Mouse (Mus musculus) urinary bladder, postnatal 25 days (tissue): ENCODE data around the gene Ttll8.
A peak's percentile ranks its signal among the peaks of the same experiment; 100 is the strongest.

ENCODE experiments used
- DNase-seq: peaks from one replicate; pipeline ENCODE4 v3.0.0; 2022; ENCODE audit warnings: low spot score

Gene Ttll8

DNA sequence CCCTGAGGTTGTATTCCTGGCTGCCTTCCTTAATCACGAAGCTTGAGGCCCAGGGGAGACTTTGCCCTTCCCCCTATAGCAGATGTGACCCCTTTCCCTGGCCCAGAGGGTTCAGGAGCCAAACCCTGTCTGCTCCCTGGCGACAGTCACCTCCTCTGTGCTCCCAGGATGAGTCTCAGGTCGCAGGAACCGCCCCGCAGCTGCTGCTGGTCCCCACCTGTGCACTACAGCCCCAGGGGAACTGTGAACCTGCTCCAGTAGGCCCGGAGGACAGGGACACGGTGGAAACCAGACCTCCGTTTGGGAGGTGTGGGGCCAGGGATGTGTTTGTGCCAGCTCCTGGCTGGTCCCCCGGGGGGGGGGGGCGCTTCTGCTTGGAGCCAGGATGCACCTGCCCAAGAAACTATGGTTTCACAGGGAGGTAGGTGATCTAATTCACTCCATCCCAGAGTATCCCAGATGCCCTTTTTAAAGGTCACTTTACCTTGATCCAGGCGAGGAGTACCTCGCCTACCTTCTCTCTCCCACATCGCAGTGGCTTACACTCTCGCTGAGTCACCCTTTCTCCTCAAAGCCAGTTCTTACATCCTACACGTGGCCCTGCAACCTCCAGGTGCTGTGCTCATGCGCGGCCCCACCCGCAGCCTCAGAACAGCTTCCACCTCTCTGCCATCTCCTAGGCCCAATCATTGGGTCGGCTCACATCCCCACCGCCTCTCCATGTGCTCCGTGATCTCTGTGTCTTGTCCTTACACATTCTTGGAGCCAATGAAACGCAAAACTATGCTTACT lies 72.8 kb downstream of the Ttll8 start:
- no peak for DNase-seq

DNA sequence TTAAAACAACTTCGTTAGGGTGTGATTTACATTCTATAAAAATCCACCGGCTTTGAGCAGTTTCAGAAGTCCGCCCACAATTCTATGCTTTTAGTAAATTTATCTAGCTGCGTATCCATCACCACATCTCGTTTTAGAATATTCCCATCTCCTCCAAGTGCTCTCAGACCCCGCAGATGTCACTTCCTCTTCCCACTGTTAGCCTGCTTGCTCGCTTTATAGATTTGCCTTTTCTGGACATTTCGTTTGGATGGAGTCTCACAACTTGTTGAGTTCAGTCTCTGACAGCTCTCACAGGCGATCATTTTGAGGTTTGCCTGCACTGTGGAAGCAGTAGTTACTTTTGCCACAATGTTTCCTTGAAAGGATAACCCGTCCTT lies 77.2 kb downstream of the Ttll8 start:
- no peak for DNase-seq

DNA sequence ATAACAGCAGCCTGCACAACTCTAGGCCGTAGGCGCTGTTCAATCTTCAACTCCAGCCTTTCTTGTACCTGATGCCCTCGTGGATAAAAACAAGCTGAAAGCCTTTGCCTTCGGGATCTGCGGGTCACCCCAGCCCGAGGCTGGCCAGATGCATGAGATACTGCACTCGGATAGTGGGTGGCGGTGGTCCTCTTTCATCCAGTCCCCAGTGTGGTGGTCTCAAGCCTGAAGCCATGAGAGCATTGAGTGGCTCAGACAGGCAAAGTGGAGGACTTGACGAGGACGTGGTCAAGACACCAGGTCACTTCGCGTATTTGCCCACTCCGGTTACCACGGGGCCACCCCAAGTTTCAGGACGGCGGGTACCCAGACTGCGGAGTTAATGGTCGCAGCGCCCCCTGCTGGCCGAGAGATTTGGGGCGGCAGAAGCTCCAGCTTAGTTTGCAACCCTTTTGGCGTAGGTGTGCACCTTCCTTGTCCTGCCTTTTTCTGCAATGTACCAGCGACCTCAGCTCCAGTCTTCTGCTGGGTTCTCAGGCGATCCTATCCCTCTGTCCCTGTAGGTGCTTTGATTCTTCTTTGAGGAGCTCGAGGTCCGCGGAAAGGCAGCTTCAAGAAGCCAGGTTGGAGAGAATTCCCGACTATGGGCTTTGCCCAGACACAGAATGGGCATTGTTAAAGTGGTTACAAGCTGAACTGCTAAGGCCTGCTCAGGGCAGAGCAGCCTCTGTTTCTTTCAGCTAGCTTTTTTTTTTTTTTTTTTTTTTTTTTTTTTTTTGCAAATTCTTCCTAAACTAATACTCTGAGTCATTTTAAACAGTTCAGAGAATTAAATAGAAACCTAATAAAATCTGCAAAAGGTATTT lies 77.8 kb downstream of the Ttll8 start:
- peak; percentile 92 for DNase-seq

DNA sequence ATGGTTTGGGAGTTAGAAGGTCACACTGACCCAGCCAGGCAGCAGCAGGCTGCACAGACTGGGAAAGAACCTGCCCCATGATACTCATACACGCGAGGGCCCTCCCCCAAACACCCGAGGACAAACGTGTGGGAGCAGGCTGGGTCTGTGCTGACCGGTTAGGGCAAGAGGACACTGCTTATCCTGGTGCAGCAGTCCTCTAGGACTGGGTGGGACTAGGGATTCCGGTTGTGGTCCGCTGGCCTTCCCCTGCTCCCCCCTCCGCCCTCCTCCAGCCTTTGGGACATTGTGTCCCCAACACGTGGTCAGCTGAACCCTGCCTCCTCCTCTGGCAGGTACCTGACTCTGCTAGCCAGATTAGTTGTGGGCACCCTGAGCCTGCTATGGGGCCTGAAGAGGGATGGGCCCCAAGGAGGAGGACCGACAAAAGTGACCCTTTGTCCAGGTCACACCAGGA lies 78.6 kb downstream of the Ttll8 start:
- DNase-seq: no peak

DNA sequence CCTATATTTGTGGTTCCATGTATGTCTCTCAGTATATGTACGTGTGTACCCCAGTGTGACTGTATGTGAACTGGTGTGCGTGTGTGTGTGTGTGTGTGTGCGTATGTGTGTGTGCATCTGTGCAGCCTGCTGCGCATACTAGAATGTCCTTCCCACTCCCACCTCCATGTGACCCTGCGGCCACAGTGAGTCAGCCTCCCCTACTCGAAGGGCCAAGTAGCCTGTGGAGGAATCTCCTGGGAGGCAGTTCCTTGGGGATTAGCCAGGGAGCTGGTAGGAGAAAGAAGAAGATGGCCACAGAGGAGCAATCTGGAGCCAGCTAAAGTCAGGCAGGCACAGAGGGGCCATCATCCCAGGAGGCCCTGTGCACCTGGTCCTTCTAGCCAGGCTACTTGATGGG lies 79.7 kb downstream of the Ttll8 start:
- DNase-seq: no peak

DNA sequence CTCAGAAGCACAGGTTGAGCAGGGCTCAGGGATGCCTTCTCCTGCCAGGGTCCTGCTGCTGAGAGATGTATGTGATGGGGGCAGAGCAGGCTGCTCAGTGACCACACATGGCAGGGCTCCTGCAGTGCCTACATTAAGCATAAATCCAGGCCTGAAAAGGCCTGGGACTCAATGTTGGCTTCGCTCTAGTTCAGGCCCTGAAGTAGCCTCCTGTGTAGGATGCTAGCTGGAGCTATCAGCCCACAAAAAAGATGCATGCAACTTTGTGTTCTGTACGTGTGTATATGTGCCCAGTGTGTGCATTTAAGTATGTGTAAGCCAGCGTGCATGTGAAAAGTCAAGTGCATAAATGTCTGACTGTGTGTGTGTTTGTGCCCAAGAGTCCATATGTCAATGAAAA lies 80.2 kb downstream of the Ttll8 start:
- no peak for DNase-seq

DNA sequence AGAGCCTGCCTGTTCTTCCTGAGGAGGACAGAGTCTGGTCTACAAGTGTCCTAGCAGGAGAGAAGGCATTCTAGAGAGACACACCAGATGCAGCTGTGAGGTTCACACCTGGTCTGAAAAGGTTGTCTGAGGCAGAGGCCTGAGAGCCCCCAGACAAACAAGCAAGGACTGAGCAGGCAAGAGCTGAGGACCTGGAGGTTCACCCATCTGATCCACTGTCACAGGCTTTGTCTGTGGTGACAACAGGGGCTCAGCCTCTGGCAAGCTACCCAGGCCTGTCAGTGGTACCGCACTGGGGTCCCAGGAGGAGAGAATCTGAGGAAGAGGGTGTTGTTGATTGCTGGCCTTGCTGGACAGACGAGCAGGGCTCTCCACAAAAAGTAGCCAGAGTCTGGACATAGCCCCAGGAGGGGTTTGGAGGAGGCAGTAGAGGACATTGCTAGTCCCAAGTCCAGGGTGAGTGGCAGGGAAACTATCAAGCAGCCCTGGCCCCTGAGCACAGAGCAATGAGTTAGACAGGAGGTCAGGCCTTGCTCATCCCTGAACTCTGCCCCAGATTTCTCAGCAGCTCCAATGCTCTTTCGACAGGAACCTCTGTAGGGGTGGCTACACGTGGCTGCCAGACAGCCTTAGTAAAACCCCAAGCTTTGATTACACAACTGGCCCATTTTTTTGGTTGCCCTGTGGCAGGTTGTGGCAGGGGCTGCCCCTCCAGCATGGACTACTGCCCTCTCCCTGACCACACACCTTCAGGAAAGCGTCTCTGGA lies 83.6 kb downstream of the Ttll8 start:
- DNase-seq: no peak

DNA sequence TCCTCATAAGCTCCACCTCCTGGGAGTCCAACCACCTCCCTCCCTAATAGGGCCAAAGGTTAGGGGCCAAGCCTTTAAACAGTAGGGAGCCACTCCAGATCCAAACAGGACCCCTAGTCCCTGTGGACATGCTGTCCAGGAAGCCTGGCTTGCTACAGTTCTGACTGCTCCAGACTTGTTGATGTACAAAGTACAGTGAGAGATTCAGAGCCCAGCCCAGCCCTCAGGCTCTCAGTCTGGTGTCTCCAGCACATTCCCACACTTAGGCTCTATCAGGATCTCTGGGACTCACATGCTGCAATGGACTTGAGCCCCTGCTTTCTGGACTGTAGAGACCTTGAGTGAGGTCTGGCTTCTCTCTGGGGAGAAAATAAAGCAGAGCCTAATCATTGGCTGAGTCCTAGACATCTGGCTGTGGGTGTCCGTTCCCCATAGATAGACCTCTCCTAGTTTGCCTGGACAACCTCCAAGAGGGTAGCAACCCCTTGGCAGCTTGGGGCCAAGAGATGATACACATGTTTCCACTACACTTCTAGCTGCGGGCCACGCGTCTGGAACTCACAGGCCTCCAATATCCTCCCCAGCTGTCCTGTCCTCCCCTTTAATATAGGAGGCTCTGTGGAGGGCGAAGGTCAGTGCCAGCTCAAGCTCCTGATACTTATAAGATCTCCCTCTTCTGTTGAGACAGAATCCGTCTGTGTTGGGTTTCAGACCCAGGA lies 86.0 kb downstream of the Ttll8 start:
- DNase-seq: no peak

DNA sequence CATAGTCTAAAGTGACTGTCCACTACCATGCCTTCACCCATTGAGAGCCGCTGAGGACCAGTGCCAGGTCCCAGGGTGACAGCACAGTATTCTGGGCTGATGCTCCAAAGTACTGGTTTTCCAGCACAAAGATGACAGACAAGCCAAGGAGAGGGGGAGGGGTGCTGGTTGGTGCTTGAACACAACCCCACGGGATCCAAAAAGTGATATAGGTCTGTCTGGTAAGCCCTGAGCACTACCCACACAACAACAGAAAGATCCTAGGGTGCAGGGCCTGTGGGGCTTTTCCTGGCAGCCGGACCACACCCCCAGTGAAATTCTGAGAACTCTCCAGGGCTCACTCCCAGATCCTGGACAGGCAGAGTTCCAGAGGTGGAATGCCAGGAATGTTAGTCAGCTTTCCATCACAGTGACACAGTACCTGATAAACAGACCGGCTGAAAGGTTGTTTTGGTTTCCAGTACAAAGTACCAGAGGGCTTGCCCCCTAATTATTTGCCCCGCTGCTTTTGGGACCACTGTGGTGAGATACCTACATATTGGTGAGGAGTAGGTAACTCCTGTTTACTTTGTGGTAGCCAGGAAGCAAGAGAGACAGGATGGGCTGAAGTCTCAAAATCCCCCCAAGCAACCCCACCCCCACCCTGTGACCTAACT lies 86.7 kb downstream of the Ttll8 start:
- DNase-seq: no peak

DNA sequence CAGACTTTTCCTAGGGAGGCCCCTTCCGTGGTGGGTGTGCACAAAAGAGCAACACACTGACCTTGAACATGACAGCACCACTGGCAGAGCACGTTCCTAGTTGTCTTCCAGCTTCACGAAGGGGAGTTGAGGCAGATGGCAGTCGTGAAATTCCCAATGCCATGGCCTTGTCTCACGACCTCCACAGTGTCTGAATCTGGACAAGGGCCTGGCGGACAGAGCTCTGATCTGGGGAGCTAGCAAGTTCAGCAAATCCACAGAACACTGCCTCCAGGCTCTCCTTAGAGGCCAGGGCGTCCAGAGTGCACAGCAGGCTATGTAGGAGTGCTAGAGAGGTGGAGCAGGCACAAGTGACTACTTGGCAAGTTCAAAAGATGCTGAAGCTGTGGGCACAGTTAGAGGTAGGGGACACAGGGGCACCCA lies 87.3 kb downstream of the Ttll8 start:
- DNase-seq: no peak

DNA sequence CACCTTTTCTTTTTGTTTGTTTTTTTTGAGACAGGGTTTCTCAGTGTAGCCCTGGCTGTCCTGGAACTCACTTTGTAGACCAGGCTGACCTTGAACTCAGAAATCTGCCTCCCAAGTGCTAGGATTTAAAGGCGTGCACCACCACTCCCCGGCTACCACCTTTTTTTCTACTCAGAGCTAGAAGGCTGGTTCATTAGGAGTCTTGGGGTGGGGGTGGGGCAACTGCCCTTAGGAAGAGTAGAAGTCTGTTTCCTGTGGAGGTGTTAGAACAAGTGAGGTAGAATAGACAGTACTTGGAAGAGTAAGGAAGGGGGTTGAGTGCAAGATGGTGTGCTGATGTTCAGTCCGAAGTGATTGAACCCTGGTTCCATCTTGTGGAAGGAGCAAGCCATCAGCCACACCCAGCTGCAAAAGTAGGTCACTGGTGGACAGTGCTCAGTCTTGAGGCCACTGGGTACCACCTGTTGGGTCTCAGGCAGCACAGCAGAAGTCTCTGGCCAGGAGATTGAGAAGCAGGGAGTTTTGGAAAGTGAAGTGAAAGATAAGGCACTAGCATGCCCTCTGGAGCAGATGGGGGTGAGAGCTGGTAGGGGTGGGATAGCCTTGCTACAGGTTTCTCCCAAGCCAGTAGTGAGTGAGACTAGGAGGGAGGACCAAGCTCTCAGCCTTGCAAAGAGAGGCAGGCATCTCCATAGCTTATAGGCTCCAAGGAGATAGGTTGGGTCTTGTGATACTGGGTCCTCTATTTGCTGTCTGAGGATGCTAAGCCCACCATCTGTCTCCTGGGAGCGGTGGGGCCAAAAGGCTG lies 88.1 kb downstream of the Ttll8 start:
- no peak for DNase-seq

DNA sequence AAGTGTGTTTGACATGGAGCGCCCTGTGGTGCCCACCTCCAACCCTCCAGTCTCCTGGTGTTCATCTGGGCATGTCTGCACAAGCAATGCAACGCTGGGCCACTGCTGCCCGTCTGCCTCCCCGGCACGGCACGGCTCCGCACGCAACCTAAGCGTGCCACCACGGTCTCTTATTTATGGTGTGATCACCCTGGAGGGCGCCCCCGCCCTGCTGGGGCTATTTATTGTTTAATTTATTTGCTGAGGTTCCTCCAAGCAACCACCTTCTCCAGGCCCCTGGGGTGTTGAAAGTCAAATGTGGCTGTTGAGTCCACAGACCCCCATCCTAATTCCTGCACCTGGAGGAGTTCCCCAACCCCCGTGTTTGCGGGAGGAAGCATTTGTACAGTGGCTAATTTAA lies 89.2 kb downstream of the Ttll8 start:
- DNase-seq: no peak

DNA sequence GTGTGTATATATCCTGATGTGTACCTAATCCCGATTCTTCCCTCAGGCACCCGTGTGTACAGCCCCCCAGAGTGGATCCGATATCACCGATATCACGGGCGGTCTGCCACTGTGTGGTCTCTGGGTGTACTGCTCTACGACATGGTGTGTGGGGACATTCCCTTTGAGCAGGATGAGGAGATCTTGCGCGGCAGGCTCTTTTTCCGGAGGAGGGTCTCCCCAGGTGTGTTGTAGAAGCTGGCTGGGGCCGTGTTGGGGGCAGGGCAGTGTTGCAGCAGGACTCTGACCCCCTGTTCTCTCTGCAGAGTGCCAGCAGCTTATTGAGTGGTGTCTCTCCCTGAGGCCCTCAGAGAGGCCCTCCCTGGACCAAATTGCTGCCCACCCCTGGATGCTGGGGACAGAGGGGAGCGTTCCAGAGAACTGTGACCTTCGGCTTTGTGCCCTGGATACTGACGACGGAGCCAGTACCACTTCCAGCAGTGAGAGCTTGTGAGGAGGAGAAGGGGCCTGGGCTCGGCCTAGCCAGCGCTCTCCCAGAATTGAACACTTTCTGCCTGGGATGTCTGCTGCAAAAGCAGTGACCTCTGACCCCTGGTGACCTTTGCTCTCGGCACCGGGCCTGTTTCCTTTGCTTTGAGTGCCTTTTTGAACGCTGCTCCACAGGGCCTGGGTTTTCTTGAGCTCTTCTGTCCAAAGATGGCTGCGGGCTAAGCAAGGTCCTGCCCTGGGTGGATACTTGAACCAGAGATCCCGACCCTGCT lies 89.8 kb downstream of the Ttll8 start:
- DNase-seq: no peak

DNA sequence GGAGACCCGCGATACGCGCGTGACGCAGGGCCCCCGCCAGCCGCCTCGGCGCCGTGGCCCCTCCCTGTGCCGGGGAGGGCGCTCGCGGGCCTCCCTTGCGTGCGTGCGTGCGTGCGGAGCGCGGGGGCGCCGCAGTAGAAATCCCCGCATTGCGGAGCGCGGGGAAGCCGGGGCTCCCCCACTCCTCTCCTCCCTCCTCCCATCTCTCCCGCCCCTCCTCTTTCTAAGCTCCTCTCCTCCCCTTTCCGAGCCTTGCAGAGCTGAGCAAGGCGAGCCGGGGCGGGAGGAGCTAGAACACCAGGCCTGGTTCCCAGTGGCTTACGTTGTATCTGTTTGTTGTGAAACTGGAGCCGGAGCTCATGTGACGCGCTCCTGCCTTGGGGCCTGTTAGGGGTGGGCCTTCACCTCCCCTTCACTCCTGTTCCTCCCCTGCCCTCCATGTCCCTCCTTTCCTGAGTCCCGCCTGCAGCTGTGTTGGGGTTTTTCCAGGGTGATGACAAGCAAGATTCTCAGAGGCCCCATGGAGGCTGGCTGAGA lies 90.5 kb downstream of the Ttll8 start:
- DNase-seq: peak; percentile 74

DNA sequence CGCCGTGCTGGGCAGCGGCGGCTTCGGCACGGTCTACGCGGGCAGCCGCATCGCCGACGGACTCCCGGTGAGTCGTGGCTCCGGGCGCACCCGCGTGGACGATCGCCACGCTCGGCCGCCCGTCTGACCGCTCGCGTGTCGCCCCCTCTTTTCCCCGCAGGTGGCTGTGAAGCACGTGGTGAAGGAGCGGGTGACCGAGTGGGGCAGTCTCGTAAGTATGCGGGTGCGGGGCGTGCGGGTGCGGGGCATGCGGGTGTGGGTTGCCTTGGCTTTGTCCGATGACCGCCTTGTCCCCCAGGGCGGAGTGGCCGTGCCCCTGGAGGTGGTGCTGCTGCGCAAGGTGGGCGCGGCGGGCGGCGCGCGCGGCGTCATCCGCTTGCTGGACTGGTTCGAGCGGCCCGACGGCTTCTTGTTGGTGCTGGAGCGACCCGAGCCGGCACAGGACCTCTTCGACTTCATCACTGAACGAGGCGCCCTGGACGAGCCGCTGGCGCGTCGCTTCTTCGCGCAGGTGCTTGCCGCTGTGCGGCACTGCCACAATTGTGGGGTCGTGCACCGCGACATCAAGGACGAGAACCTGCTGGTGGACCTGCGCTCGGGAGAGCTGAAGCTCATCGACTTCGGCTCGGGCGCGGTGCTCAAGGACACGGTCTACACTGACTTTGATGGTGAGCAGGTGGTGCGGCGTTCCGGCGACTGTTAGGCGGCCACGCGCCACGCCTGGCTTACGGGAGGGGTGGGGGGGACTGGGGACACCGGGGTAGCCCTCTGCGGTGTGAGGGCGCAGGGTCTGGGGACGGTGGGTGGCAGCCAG lies 91.1 kb downstream of the Ttll8 start:
- DNase-seq: peak; percentile 65

DNA sequence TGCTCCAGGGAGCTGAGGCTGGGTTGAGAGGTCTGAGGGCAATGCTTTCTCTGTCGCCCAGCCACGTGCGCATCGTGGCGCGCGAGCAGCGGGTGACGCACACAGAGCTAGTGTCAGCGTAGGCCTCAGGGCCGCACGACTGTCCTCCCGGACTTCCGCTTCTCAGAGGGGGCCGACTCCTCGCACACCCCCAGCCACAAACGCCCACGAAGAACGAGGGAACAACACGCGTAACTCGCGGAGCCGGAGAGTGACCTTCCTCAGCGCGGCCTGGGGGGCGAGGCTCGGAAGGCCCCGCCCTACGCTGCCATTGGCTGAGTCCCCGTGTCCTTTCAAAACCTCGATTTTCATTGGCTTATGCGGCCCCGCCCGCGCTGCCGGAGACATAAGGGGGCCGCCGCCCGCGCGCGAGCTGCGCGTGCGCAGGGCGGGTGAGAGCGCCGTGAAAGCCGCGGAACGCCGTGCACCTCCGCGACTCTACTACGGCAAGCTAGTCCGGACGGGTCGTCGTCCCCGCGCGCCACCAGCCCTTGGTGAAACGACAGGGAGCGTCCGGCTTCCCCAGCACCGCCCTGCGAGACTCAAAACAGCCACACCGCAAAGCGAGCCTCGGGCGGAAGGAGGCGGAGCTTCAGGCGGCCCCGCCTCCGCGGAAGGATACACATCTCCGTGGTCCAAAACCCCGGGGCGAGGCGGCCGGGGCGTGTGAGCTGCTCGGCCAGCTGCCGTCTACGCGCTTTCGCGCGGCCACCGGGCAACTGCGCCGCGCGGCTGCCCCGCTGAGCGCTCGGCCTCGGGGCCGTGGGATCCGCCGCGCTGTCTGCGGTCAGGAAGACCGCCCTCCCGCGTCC lies 92.2 kb downstream of the Ttll8 start, which contains the start of gene Pim3:
Pim3 (plus strand) TSS at position 415 of the 851 bp plus-strand sequence.
- DNase-seq: peak; percentile 96

DNA sequence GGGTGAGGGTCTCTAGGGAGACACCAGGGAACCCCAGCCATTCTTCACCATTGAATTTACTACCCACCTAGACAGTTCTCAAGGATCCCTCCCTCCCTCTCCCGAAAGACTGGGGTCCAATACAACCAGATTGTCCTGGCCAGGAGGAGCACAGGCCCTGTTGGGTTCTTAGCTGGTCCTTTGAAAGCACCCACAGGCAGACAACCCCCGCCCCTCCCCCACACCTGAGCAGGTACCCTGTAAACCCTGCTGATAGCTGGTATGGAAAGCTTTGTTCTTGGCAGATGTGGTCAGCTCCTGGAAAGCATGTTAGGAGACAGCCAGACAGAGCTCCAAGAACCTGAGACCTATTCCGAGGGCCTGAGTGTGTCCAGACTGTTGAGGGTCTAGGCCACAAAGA lies 93.4 kb downstream of the Ttll8 start:
- no peak for DNase-seq
